Mouse (Mus musculus): ENCODE results near the gene Usf3. TPM values are rescaled to one million over a fixed set of nuclear protein-coding genes. Genes with fewer than 3 reads are reported as not detected.

Usf3 gene
- polyA plus RNA-seq, 1 experiment from 2014 or later: 4.1 TPM

DNA sequence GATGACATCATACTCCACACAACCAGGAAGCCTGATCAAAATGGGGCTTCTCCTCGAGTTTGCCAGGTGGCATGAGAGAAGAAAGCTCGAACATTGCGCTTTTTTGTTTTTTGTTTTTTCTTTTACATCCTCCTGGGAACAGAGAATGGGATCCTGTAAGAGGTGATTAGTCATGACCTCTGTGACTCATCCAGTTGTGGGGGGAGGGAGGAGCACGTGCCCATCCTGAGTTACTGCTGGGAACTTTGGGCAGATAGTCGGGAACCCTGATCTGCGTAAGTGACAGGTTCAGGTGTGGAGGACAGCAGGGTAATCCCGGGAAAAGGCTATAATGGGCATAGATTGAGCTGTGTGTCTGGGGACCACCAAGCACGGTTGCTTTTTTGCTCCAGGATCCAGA is 67.4 kb downstream of the Usf3 start:
- no peak for ATAC-seq (ENCODE audit: low FRiP score)
- no peak overlapping the region for H3K4me2 ChIP-seq
- H3K9ac ChIP-seq (ENCODE audit: low read length): no peak overlapping the region
- WGBS: 71% methylated on average over 8 of the region's 8 CpGs
- H3K27ac ChIP-seq (ENCODE audit: low read depth, low read length): no peak overlapping the region
- H3K4me1 ChIP-seq (ENCODE audit: control insufficient read depth, insufficient read depth, low read length): no peaks in the 10 kb centered on the region
- no peaks in the 10 kb centered on the region for H3K9me3 ChIP-seq (ENCODE audit: control insufficient read depth, low read length)
- no peak overlapping the region for H3K4me3 ChIP-seq (ENCODE audit: low read depth, low read length)
- H3K27me3 ChIP-seq (ENCODE audit: control insufficient read depth, insufficient read depth, low read length): no peaks in the 10 kb centered on the region
- no peaks in the 10 kb centered on the region for H3K36me3 ChIP-seq (ENCODE audit: control insufficient read depth, insufficient read depth, low read length)
- no peak for DNase-seq (ENCODE audit: low spot score, missing footprints)

DNA sequence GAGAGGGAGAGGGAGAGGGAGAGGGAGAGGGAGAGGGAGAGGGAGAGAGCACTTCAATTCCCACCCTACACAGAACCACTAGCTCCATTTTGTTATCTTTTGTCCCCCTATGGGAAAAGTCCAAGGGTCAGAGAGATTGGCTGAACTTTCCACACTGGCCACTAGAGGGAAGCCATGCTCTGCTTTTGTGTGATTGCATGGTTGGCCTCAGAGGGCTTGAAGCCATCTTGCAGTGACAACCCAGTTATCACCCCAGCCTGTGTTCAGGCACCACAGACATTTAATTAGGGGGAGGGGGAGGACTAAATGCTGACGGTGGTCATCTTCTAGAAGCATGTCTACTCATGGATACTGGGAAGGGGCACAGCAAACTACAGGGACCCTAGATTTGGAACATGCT is 69.6 kb downstream of the Usf3 start:
- Histone ChIP-seq H3K27me3 (ENCODE audit: control insufficient read depth, insufficient read depth, low read length) (no peaks in the 10 kb centered on the region), H3K4me2 (no peak overlapping the region), H3K9ac (ENCODE audit: low read length) (no peak overlapping the region), H3K36me3 (ENCODE audit: control insufficient read depth, insufficient read depth, low read length) (no peaks in the 10 kb centered on the region), H3K27ac (ENCODE audit: low read depth, low read length) (no peak overlapping the region), H3K4me3 (ENCODE audit: low read depth, low read length) (no peak overlapping the region), H3K9me3 (ENCODE audit: control insufficient read depth, low read length) (no peaks in the 10 kb centered on the region), H3K4me1 (ENCODE audit: control insufficient read depth, insufficient read depth, low read length) (no peaks in the 10 kb centered on the region)
- DNase-seq (ENCODE audit: low spot score, missing footprints) (peak; percentile 98), ATAC-seq (ENCODE audit: low FRiP score) (peak; percentile 78; the same call in 1 of the 2 replicates)
- WGBS: 3% methylated on average over 1 of the region's 1 CpGs

DNA sequence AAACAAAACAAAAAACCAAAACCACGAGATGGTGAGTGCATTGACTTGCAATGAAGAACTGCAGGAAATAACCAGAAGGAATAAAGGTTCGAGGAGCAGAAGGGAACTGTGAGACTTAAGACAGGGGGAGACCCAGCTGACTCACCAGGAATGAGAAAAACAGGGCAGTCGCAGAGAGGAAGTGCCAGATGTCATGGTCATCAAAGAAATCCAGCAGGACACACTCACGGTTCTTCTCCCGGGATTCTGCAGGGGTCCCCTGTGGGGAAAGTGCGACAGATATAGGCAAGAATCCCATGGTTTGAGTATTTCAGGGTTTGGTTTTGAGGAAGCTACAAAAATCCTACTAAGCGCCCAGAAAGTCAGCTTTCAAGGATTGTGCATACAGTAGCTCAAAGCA is 70.3 kb downstream of the Usf3 start:
- H3K4me2 ChIP-seq: no peak overlapping the region
- ATAC-seq (ENCODE audit: low FRiP score) (no peak), DNase-seq (ENCODE audit: low spot score, missing footprints) (no peak)
- no peaks in the 10 kb centered on the region for H3K27me3 ChIP-seq (ENCODE audit: control insufficient read depth, insufficient read depth, low read length)
- 73% methylated on average over 7 of the region's 7 CpGs for WGBS
- H3K4me1 ChIP-seq (ENCODE audit: control insufficient read depth, insufficient read depth, low read length): no peaks in the 10 kb centered on the region
- H3K27ac ChIP-seq (ENCODE audit: low read depth, low read length): no peak overlapping the region
- H3K36me3 ChIP-seq (ENCODE audit: control insufficient read depth, insufficient read depth, low read length): no peaks in the 10 kb centered on the region
- H3K4me3 ChIP-seq (ENCODE audit: low read depth, low read length): no peak overlapping the region
- H3K9ac ChIP-seq (ENCODE audit: low read length): no peak overlapping the region
- H3K9me3 ChIP-seq (ENCODE audit: control insufficient read depth, low read length): no peaks in the 10 kb centered on the region

DNA sequence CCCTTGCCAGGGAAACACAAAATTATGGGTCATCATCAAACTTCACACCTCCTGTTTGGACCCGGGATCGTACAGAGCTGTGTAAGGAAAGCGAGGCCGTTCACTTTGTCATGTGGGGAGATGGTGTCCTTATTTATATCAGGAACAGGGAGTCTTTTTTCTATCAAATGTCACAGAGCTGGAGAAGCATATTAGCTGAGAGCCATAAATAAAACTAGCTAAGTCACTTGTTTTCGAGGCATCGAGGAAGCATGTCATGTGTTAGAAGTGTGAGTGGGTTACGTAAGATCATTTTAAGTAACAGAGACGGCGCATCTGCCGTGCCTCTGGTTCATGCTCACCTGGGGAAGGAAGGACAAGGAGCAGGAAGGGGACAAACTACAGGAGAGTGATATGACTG is 76.9 kb downstream of the Usf3 start:
- H3K9ac ChIP-seq (ENCODE audit: low read length): no peak overlapping the region
- no peaks in the 10 kb centered on the region for H3K36me3 ChIP-seq (ENCODE audit: control insufficient read depth, insufficient read depth, low read length)
- 94% methylated on average over 10 of the region's 10 CpGs for WGBS
- H3K9me3 ChIP-seq (ENCODE audit: control insufficient read depth, low read length): no peaks in the 10 kb centered on the region
- H3K4me2 ChIP-seq: no peak overlapping the region
- H3K4me3 ChIP-seq (ENCODE audit: low read depth, low read length): no peak overlapping the region
- H3K27me3 ChIP-seq (ENCODE audit: control insufficient read depth, insufficient read depth, low read length): no peaks in the 10 kb centered on the region
- H3K27ac ChIP-seq (ENCODE audit: low read depth, low read length): no peak overlapping the region
- ATAC-seq (ENCODE audit: low FRiP score): no peak
- no peaks in the 10 kb centered on the region for H3K4me1 ChIP-seq (ENCODE audit: control insufficient read depth, insufficient read depth, low read length)
- no peak for DNase-seq (ENCODE audit: low spot score, missing footprints)

DNA sequence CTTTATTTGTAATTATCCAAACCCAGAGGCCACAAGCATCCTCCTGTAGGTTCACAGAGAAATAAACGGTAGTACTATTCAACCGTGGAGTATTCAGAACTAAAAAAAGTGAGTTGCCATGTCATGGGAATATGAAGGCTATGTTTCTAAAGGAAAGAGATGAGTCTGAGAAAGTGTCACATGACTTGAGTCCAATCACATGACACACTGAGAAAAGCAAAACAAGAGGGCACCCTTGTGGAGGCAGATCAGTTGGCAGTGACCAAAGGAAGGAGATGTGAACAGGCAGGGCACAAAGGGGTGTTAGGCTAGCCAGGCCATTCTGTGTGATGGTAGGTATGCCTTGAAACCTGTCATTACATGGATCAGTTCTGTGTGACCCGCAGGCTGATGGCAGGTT is 79.7 kb downstream of the Usf3 start:
- Histone ChIP-seq H3K9me3 (ENCODE audit: control insufficient read depth, low read length) (no peaks in the 10 kb centered on the region), H3K4me3 (ENCODE audit: low read depth, low read length) (no peak overlapping the region), H3K9ac (ENCODE audit: low read length) (no peak overlapping the region), H3K36me3 (ENCODE audit: control insufficient read depth, insufficient read depth, low read length) (no peaks in the 10 kb centered on the region), H3K4me2 (no peak overlapping the region), H3K27ac (ENCODE audit: low read depth, low read length) (no peak overlapping the region), H3K4me1 (ENCODE audit: control insufficient read depth, insufficient read depth, low read length) (no peaks in the 10 kb centered on the region), H3K27me3 (ENCODE audit: control insufficient read depth, insufficient read depth, low read length) (no peaks in the 10 kb centered on the region)
- WGBS: 96% methylated on average over 3 of the region's 3 CpGs
- no peak for DNase-seq (ENCODE audit: low spot score, missing footprints)
- no peak for ATAC-seq (ENCODE audit: low FRiP score)

DNA sequence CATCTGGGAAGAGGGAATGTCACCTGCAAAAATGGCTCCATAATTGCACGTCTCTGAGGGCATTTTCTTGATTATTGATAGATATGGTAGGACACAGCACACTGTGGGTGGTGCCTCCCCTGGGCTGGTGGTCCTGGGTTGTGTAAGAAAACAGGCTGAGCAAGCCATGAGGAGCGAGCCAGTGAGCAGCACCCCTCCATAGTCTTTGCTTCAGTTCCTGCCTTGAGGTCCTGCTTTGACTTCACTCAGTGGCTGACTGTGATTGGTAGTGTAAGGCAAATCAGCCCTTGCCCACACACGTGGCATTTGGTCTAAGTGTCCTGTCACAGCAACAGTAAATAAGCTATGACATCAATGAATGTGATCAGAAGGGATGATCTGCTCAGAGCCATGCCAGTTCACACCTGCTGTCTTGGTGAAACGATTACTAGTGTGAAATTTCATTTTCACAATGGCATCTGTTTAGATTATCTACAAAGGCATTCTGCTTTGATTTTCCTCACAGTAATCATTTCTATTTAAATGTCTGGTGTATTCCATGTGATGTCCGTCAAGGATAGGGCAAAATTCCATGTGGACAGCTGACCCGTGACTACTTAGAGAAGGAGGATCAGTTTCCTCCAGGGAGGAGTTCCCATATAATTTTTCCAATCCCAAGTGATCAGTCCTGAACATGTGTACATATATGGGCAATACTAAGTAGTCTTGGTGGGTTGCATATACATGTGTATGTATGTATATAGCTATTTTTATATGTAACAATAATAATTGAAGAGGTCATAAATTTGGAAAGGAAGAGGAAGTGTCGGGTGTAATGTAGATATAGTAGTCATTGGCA is 81.0 kb downstream of the Usf3 start:
- Histone ChIP-seq H3K4me2 (no peak overlapping the region), H3K27me3 (ENCODE audit: control insufficient read depth, insufficient read depth, low read length) (no peaks in the 10 kb centered on the region), H3K36me3 (ENCODE audit: control insufficient read depth, insufficient read depth, low read length) (no peaks in the 10 kb centered on the region), H3K9ac (ENCODE audit: low read length) (no peak overlapping the region), H3K9me3 (ENCODE audit: control insufficient read depth, low read length) (no peaks in the 10 kb centered on the region), H3K27ac (ENCODE audit: low read depth, low read length) (no peak overlapping the region), H3K4me1 (ENCODE audit: control insufficient read depth, insufficient read depth, low read length) (no peaks in the 10 kb centered on the region), H3K4me3 (ENCODE audit: low read depth, low read length) (no peak overlapping the region)
- no peak for DNase-seq (ENCODE audit: low spot score, missing footprints)
- 79% methylated on average over 7 of the region's 7 CpGs for WGBS
- ATAC-seq (ENCODE audit: low FRiP score): no peak

DNA sequence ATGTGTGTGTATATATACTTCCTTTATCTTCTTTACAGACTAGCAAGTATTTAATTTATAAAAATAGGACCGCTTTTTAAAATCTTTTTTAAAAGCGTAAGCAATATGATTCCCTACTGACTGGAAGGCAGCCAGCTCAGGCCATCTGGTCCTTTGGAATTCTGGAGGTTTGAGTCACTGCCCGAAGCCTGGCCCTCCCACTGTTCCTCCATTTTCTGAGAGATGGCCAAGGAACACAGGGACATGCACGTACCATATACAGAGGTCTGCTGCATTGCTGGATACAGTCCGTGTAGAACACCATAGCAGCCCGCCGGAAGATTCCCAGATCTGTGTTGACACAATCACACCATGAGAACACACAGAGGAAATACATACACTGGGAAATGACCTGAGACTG is 81.7 kb downstream of the Usf3 start:
- Histone ChIP-seq H3K9me3 (ENCODE audit: control insufficient read depth, low read length) (no peaks in the 10 kb centered on the region), H3K4me1 (ENCODE audit: control insufficient read depth, insufficient read depth, low read length) (no peaks in the 10 kb centered on the region), H3K27me3 (ENCODE audit: control insufficient read depth, insufficient read depth, low read length) (no peaks in the 10 kb centered on the region), H3K36me3 (ENCODE audit: control insufficient read depth, insufficient read depth, low read length) (no peaks in the 10 kb centered on the region), H3K4me3 (ENCODE audit: low read depth, low read length) (no peak overlapping the region), H3K9ac (ENCODE audit: low read length) (no peak overlapping the region), H3K4me2 (no peak overlapping the region), H3K27ac (ENCODE audit: low read depth, low read length) (no peak overlapping the region)
- DNase-seq (ENCODE audit: low spot score, missing footprints): no peak
- no peak for ATAC-seq (ENCODE audit: low FRiP score)
- 89% methylated on average over 7 of the region's 7 CpGs for WGBS

DNA sequence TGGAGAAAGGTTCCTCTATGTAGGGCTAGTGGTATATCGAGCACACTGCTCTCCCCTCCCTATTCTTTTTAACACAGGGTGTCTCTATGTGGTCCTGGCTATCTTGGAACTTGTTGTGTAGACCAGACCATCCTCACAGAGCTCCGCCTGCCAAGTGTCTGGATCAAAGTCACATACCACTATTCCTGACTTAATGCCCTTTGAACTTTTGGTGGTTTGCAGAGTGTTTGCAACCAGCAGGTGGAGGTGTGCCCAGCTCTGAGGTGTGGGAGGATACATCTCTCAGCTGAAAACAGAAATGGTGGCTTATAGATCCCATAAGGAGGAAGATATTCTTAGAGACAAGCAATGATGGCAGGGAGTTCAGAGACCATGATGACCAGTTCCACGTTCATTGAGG is 84.4 kb downstream of the Usf3 start:
- no peaks in the 10 kb centered on the region for H3K9me3 ChIP-seq (ENCODE audit: control insufficient read depth, low read length)
- no peak overlapping the region for H3K4me3 ChIP-seq (ENCODE audit: low read depth, low read length)
- no peak overlapping the region for H3K9ac ChIP-seq (ENCODE audit: low read length)
- DNase-seq (ENCODE audit: low spot score, missing footprints) (no peak), ATAC-seq (ENCODE audit: low FRiP score) (no peak)
- no peaks in the 10 kb centered on the region for H3K36me3 ChIP-seq (ENCODE audit: control insufficient read depth, insufficient read depth, low read length)
- 83% methylated on average over 3 of the region's 3 CpGs for WGBS
- H3K4me2 ChIP-seq: no peak overlapping the region
- H3K27me3 ChIP-seq (ENCODE audit: control insufficient read depth, insufficient read depth, low read length): no peaks in the 10 kb centered on the region
- no peaks in the 10 kb centered on the region for H3K4me1 ChIP-seq (ENCODE audit: control insufficient read depth, insufficient read depth, low read length)
- H3K27ac ChIP-seq (ENCODE audit: low read depth, low read length): no peak overlapping the region

DNA sequence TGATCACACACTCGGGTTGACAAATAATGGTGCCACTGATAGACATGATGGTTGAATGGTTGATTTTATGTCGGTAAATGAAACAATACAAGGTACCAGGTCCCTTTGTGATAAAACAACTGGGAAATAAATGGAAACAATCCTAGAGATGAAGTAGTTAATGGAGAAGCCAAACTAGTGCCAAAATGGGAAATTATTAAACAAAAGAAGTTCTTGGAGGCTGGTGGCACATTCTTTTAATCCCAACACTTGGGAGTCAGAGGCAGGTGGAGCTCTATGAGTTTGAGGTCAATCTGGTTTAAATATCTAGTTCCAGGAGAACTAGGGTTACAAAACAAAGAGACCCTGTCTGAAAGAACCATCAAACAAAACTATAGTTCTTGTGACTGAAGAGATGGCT is 91.9 kb downstream of the Usf3 start:
- no peak for ATAC-seq (ENCODE audit: low FRiP score)
- WGBS: 76% methylated on average over 2 of the region's 2 CpGs
- no peaks in the 10 kb centered on the region for H3K27me3 ChIP-seq (ENCODE audit: control insufficient read depth, insufficient read depth, low read length)
- DNase-seq (ENCODE audit: low spot score, missing footprints): no peak
- H3K4me2 ChIP-seq: no peak overlapping the region
- H3K9me3 ChIP-seq (ENCODE audit: control insufficient read depth, low read length): no peaks in the 10 kb centered on the region
- H3K4me1 ChIP-seq (ENCODE audit: control insufficient read depth, insufficient read depth, low read length): no peaks in the 10 kb centered on the region
- no peaks in the 10 kb centered on the region for H3K36me3 ChIP-seq (ENCODE audit: control insufficient read depth, insufficient read depth, low read length)
- no peak overlapping the region for H3K4me3 ChIP-seq (ENCODE audit: low read depth, low read length)
- H3K9ac ChIP-seq (ENCODE audit: low read length): no peak overlapping the region
- H3K27ac ChIP-seq (ENCODE audit: low read depth, low read length): no peak overlapping the region

Data from midbrain, embryonic 11.5 days (tissue).